Mouse (Mus musculus) ES-Bruce4 (cell line): ENCODE results near the gene Ptprr. TPM values are rescaled to one million over a fixed set of nuclear protein-coding genes. Genes with fewer than 3 reads are reported as not detected.

Source experiments
- H3K27ac ChIP-seq: 2 replicates; pipeline ENCODE4 v1.5.1; 2012; ENCODE audit warnings: low read length, inconsistent platforms; ENCODE audit not compliant: insufficient read depth
- H3K27me3 ChIP-seq: 2 replicates; pipeline ENCODE4 v1.6.1; 2012; ENCODE audit warnings: mild to moderate bottlenecking, low read length, inconsistent platforms; ENCODE audit not compliant: control insufficient read depth, poor library complexity, insufficient read depth, severe bottlenecking
- H3K36me3 ChIP-seq: 2 replicates; pipeline ENCODE4 v1.6.1; 2012; ENCODE audit warnings: inconsistent platforms, mild to moderate bottlenecking, low read length, moderate library complexity; ENCODE audit not compliant: control insufficient read depth, poor library complexity, insufficient read depth, severe bottlenecking
- H3K4me1 ChIP-seq: one replicate; pipeline ENCODE4 v1.8.1; 2011; ENCODE audit warnings: low read length; ENCODE audit not compliant: control insufficient read depth, insufficient read depth
- H3K4me3 ChIP-seq: 2 replicates; pipeline ENCODE4 v1.5.1; 2011; ENCODE audit warnings: low read depth, mild to moderate bottlenecking, low read length
- H3K9ac ChIP-seq: 2 replicates; pipeline ENCODE4 v1.6.1; 2012; ENCODE audit warnings: low read depth, mild to moderate bottlenecking, inconsistent platforms; ENCODE audit not compliant: poor library complexity, severe bottlenecking
- H3K9me3 ChIP-seq: replicated peaks from 2 replicates; pipeline ENCODE4 v1.6.1; 2012; ENCODE audit warnings: mild to moderate bottlenecking, low read length, inconsistent platforms; ENCODE audit not compliant: control insufficient read depth, poor library complexity, insufficient read depth, severe bottlenecking
- CTCF ChIP-seq: IDR thresholded peaks from one replicate; pipeline ENCODE4 v1.8.1; 2011; ENCODE audit warnings: low read depth, low read length
- EP300 ChIP-seq: IDR thresholded peaks from 2 replicates; pipeline ENCODE4 v1.6.1; 2011; ENCODE audit warnings: low read depth, low read length; ENCODE audit not compliant: insufficient read depth
- POLR2A ChIP-seq: IDR thresholded peaks from one replicate; pipeline ENCODE4 v1.8.1; 2011; ENCODE audit warnings: low read length; ENCODE audit not compliant: insufficient read depth
- polyA plus RNA-seq: library from polyadenylated mRNA; stranded (reverse); fragments of >200 nt; gene quantifications from 2 replicates; pipeline ENCODE4 v1.2.4, GENCODE M21; 2011; ENCODE audit warnings: low read depth; ENCODE audit not compliant: missing spikeins, insufficient read depth, insufficient read length

The Ptprr gene
- polyA plus RNA-seq, 1 experiment, result not detected

- no peak overlapping the region for H3K4me3 ChIP-seq
- no peak overlapping the region for H3K27ac ChIP-seq
- H3K27me3 ChIP-seq, result 0 out of 2 replicates have a peak, but pooled peaks cover 1% of the 10 kb centered on the region
- no peaks in the 10 kb centered on the region for H3K36me3 ChIP-seq
- H3K4me1 ChIP-seq, result no peaks in the 10 kb centered on the region
- no peak overlapping the region for H3K9ac ChIP-seq
- TF ChIP-seq EP300 (no peak), POLR2A (no peak)
- no peaks in the 10 kb centered on the region for H3K9me3 ChIP-seq
Observed at GRCm38 (mm10) chr10:116078636-116079035, 60.6 kb downstream of the Ptprr start.

- no peaks in the 10 kb centered on the region for H3K4me1 ChIP-seq
- no peak overlapping the region for H3K4me3 ChIP-seq
- no peak overlapping the region for H3K27ac ChIP-seq
- H3K9me3 ChIP-seq, result no peaks in the 10 kb centered on the region
- no peak overlapping the region for H3K9ac ChIP-seq
- TF ChIP-seq POLR2A (no peak), CTCF (no peak)
- H3K36me3 ChIP-seq, result no peaks in the 10 kb centered on the region
- H3K27me3 ChIP-seq, result no peaks in the 10 kb centered on the region
Observed at GRCm38 (mm10) chr10:116079396-116079795, 61.4 kb downstream of the Ptprr start.

GRCm38 (mm10) chr10:116080841-116081240 is 62.8 kb downstream of the Ptprr start:
- no peaks in the 10 kb centered on the region for H3K9me3 ChIP-seq
- TF ChIP-seq POLR2A, result no peak
- no peak for TF ChIP-seq EP300
- no peak for TF ChIP-seq CTCF
- no peak overlapping the region for H3K27ac ChIP-seq
- no peak overlapping the region for H3K4me3 ChIP-seq
- no peaks in the 10 kb centered on the region for H3K27me3 ChIP-seq
- no peaks in the 10 kb centered on the region for H3K4me1 ChIP-seq
- no peaks in the 10 kb centered on the region for H3K36me3 ChIP-seq
- no peak overlapping the region for H3K9ac ChIP-seq

- TF ChIP-seq EP300 (no peak), POLR2A (no peak), CTCF (no peak)
- H3K4me1 ChIP-seq, result no peaks in the 10 kb centered on the region
Observed at GRCm38 (mm10) chr10:116083965-116084364, 66.0 kb downstream of the Ptprr start.

GRCm38 (mm10) chr10:116096466-116096865 is 78.5 kb downstream of the Ptprr start:
- H3K9me3 ChIP-seq, result no peaks in the 10 kb centered on the region
- H3K4me3 ChIP-seq, result no peak overlapping the region
- H3K36me3 ChIP-seq, result no peaks in the 10 kb centered on the region
- no peak overlapping the region for H3K27ac ChIP-seq
- no peaks in the 10 kb centered on the region for H3K27me3 ChIP-seq
- no peak overlapping the region for H3K9ac ChIP-seq
- no peaks in the 10 kb centered on the region for H3K4me1 ChIP-seq
- TF ChIP-seq EP300 (no peak), POLR2A (no peak), CTCF (no peak)

More at GRCm38 (mm10) chr10:116083965-116084364, 66.0 kb downstream of the Ptprr start:
- no peaks in the 10 kb centered on the region for H3K36me3 ChIP-seq
- no peak overlapping the region for H3K27ac ChIP-seq
- H3K9ac ChIP-seq, result no peak overlapping the region
- no peaks in the 10 kb centered on the region; the same call in 1 of the 2 replicates for H3K27me3 ChIP-seq
- no peaks in the 10 kb centered on the region for H3K9me3 ChIP-seq
- no peak overlapping the region for H3K4me3 ChIP-seq

GRCm38 (mm10) chr10:116098470-116098869 is 80.5 kb downstream of the Ptprr start:
- Histone ChIP-seq H3K4me3 (no peak overlapping the region), H3K9me3 (no peaks in the 10 kb centered on the region), H3K9ac (no peak overlapping the region), H3K4me1 (no peaks in the 10 kb centered on the region), H3K36me3 (no peaks in the 10 kb centered on the region), H3K27me3 (no peaks in the 10 kb centered on the region), H3K27ac (no peak overlapping the region)
- TF ChIP-seq POLR2A (no peak), EP300 (no peak), CTCF (no peak)
